Mouse (Mus musculus): ENCODE measurements around the gene Ube2j2. TPM values are rescaled to one million over a fixed set of nuclear protein-coding genes. Genes with fewer than 3 reads are reported as not detected.
A peak's percentile ranks its signal among the peaks of the same experiment; 100 is the strongest.

Ube2j2 gene
- polyA plus RNA-seq, 1 experiment from 2014 or later = 115 TPM

- Histone ChIP-seq H3K9ac (no peak overlapping the region), H3K36me3 (peaks cover 52% of the 10 kb centered on the region), H3K27me3 (no peaks in the 10 kb centered on the region), H3K4me3 (no peak overlapping the region), H3K27ac (replicated peaks) (no peak overlapping the region), H3K4me2 (no peak overlapping the region), H3K4me1 (replicated peaks) (no peaks in the 10 kb centered on the region), H3K9me3 (no peaks in the 10 kb centered on the region)
- ATAC-seq (ENCODE audit: low FRiP score, low read depth) = no peak
- WGBS = 84% methylated on average over 11 of the region's 11 CpGs
Measured at GRCm38 (mm10) chr4:155907003-155907402, 36.6 kb upstream of the Ube2j2 start.

- Histone ChIP-seq H3K9me3 (no peaks in the 10 kb centered on the region), H3K4me3 (no peak overlapping the region), H3K27me3 (no peaks in the 10 kb centered on the region), H3K27ac (replicated peaks) (no peak overlapping the region), H3K36me3 (peaks cover 39% of the 10 kb centered on the region), H3K4me1 (replicated peaks) (no peaks in the 10 kb centered on the region), H3K9ac (no peak overlapping the region), H3K4me2 (no peak overlapping the region)
- 80% methylated on average over 7 of the region's 7 CpGs for whole genome bisulfite sequencing
- ATAC-seq (ENCODE audit: low FRiP score, low read depth) = no peak
Measured at GRCm38 (mm10) chr4:155908281-155908680, 35.4 kb upstream of the Ube2j2 start.

DNA sequence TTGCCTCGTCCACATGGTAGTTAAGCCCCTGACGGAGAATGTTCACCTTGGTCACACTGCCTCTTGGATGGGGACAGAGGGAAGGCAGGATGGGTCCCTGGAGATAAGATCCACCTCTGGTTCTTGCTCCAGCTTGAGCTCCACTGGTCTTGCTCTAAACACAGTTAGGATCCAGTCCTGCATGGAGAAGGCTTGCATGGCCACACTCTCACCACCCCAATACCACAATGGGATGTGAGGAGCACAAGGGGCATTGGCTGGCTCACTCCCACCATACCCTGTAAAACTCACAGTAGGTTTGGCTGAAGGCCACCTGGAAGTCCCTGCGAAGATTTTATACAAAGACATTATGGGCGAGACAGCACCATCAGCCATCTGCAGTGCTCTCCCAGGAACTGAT, 34.9 kb upstream of the Ube2j2 start:
- H3K27ac ChIP-seq (replicated peaks) = no peak overlapping the region
- no peak overlapping the region for H3K9ac ChIP-seq
- peaks cover 34% of the 10 kb centered on the region for H3K36me3 ChIP-seq
- ATAC-seq (ENCODE audit: low FRiP score, low read depth) = no peak
- H3K4me2 ChIP-seq = no peak overlapping the region
- no peak overlapping the region for H3K4me3 ChIP-seq
- 94% methylated on average over 4 of the region's 4 CpGs for WGBS
- H3K4me1 ChIP-seq (replicated peaks) = no peaks in the 10 kb centered on the region
- no peaks in the 10 kb centered on the region for H3K27me3 ChIP-seq
- H3K9me3 ChIP-seq = no peaks in the 10 kb centered on the region

DNA sequence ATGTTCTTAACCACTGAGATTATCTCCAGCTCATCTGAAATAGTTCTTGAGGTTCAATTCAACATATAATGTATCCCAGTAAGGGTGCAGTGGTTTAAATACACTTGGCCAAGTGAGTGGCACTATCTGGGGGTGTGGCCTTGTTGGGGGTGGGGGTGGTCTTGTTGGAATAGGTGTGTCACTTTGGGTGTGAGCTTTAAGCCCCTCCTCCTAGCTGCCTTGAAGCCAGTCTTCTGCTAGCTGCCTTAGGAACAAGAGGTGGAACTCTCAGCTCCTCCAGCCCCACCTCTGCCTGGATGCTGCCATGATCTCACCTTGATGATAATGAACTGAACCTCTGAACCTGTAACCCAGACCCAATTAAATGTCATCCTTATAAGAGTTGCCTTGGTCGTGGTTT, 11.6 kb upstream of the Ube2j2 start:
- no peaks in the 10 kb centered on the region for H3K27me3 ChIP-seq
- H3K4me2 ChIP-seq = no peak overlapping the region
- H3K36me3 ChIP-seq = no peaks in the 10 kb centered on the region
- no peak overlapping the region for H3K9ac ChIP-seq
- ATAC-seq (ENCODE audit: low FRiP score, low read depth) = no peak
- 69% methylated on average over 1 of the region's 1 CpGs for WGBS
- H3K27ac ChIP-seq (replicated peaks) = no peak overlapping the region
- H3K4me1 ChIP-seq (replicated peaks) = no peaks in the 10 kb centered on the region
- H3K4me3 ChIP-seq = no peak overlapping the region
- H3K9me3 ChIP-seq = no peaks in the 10 kb centered on the region

GRCm38 (mm10) chr4:155943049-155943452, 580 bp upstream of the Ube2j2 start:
- H3K27ac ChIP-seq (replicated peaks) = peak overlapping the region; percentile 87
- peak; percentile 50; the same call in 1 of the 2 replicates for ATAC-seq (ENCODE audit: low FRiP score, low read depth)
- peaks cover 31% of the 10 kb centered on the region for H3K4me1 ChIP-seq (replicated peaks)
- H3K4me3 ChIP-seq = peak overlapping the region; percentile 76
- no peaks in the 10 kb centered on the region for H3K27me3 ChIP-seq
- WGBS = 1% methylated on average over 17 of the region's 17 CpGs
- H3K4me2 ChIP-seq = peak overlapping the region; percentile 83
- H3K9me3 ChIP-seq = no peaks in the 10 kb centered on the region
- peak overlapping the region; percentile 73 for H3K9ac ChIP-seq
- H3K36me3 ChIP-seq = 0 out of 2 replicates have a peak, but pooled peaks cover 10% of the 10 kb centered on the region

DNA sequence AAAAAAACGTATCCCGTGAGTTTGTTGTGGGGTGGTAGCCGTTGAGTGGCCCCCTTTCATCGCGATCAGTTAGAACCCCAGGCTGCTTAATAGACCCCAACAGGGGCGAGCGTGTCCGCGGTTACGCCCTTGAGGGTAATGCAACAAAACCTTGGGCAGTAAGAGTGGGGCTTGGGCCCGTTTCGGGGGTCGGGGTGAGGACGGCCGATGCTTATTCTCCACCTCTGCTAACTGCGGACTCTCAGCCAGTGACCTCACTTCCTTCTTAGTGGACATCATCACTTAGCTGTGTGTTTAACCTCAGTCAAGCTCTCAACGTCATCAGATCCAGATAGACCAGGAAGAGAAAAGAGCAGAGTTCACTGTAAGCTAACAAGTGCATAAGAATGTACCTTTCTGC, 640 bp downstream of the Ube2j2 start:
- peak overlapping the region; percentile 76 for H3K4me3 ChIP-seq
- peaks cover 12% of the 10 kb centered on the region for H3K36me3 ChIP-seq
- H3K27me3 ChIP-seq = no peaks in the 10 kb centered on the region
- peak overlapping the region; percentile 73 for H3K9ac ChIP-seq
- no peaks in the 10 kb centered on the region for H3K9me3 ChIP-seq
- H3K4me2 ChIP-seq = peak overlapping the region; percentile 83
- under 1% methylated on average over 17 of the region's 17 CpGs for WGBS
- H3K4me1 ChIP-seq (replicated peaks) = peaks cover 31% of the 10 kb centered on the region
- H3K27ac ChIP-seq (replicated peaks) = peak overlapping the region; percentile 87
- ATAC-seq (ENCODE audit: low FRiP score, low read depth) = no peak

- no peaks in the 10 kb centered on the region for H3K27me3 ChIP-seq
- peaks cover 39% of the 10 kb centered on the region for H3K36me3 ChIP-seq
- peaks cover 31% of the 10 kb centered on the region for H3K4me1 ChIP-seq (replicated peaks)
- ATAC-seq (ENCODE audit: low FRiP score, low read depth) = no peak
- no peak overlapping the region for H3K9ac ChIP-seq
- no peaks in the 10 kb centered on the region for H3K9me3 ChIP-seq
- H3K4me2 ChIP-seq = no peak overlapping the region
- H3K4me3 ChIP-seq = no peak overlapping the region
- no peak overlapping the region for H3K27ac ChIP-seq (replicated peaks)
Measured at GRCm38 (mm10) chr4:155947094-155947493, 3.5 kb downstream of the Ube2j2 start.

GRCm38 (mm10) chr4:155955491-155955890, 11.9 kb downstream of the Ube2j2 start:
- WGBS = 93% methylated on average over 6 of the region's 6 CpGs
- no peaks in the 10 kb centered on the region for H3K4me1 ChIP-seq (replicated peaks)
- ATAC-seq (ENCODE audit: low FRiP score, low read depth) = no peak
- H3K27ac ChIP-seq (replicated peaks) = no peak overlapping the region
- no peak overlapping the region for H3K4me3 ChIP-seq
- H3K36me3 ChIP-seq = peaks cover 67% of the 10 kb centered on the region
- no peaks in the 10 kb centered on the region for H3K27me3 ChIP-seq
- no peaks in the 10 kb centered on the region for H3K9me3 ChIP-seq
- H3K4me2 ChIP-seq = no peak overlapping the region
- H3K9ac ChIP-seq = no peak overlapping the region

DNA sequence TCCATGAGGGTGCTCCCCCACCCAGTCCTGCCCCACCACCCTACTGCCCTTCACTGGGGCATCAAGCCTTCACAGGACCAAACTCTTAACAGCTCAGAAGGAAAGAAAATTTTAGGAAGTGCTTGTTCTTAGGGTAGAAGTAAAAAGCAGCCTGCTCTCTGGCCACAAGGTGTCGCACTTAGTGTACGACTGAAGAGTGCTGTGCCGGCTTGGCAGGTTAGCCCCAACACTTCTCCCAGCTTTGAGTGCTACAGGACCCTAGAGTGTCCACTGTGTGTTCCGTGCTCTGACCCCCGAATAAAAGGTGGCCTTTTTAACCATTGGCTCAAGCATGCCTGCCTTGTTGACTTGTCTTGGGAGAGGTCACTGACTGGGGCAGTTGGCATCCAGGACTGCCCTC, 15.6 kb downstream of the Ube2j2 start:
- Histone ChIP-seq H3K27ac (replicated peaks) (no peak overlapping the region), H3K4me1 (replicated peaks) (peaks cover 11% of the 10 kb centered on the region), H3K9ac (no peak overlapping the region), H3K9me3 (no peaks in the 10 kb centered on the region), H3K4me3 (no peak overlapping the region), H3K4me2 (no peak overlapping the region), H3K27me3 (no peaks in the 10 kb centered on the region), H3K36me3 (peaks cover 45% of the 10 kb centered on the region)
- WGBS = 9% methylated on average over 5 of the region's 5 CpGs
- peak; percentile 60; the same call in 1 of the 2 replicates for ATAC-seq (ENCODE audit: low FRiP score, low read depth)

- peak; percentile 69 for ATAC-seq (ENCODE audit: low FRiP score, low read depth)
- peak within 1 kb of the TSS; percentile 68 for H3K4me2 ChIP-seq
- H3K9me3 ChIP-seq = no peaks in the 10 kb centered on the region
- peaks cover 34% of the 10 kb centered on the region for H3K36me3 ChIP-seq
- peak within 1 kb of the TSS; percentile 38 for H3K4me3 ChIP-seq
- 2% methylated on average over 30 of the region's 42 CpGs for WGBS
- H3K27ac ChIP-seq (replicated peaks) = 0 out of 2 replicates have a peak within 1 kb of the TSS, but pooled peaks have one; percentile 29
- H3K9ac ChIP-seq = peak within 1 kb of the TSS; percentile 52
- no peaks in the 10 kb centered on the region for H3K27me3 ChIP-seq
- H3K4me1 ChIP-seq (replicated peaks) = peaks cover 11% of the 10 kb centered on the region
Measured at GRCm38 (mm10) chr4:155962167-155962971, 18.7 kb downstream of the Ube2j2 start, which contains the start of gene C1qtnf12. Gene C1qtnf12, plus strand, starts transcription at chr4:155962318.

DNA sequence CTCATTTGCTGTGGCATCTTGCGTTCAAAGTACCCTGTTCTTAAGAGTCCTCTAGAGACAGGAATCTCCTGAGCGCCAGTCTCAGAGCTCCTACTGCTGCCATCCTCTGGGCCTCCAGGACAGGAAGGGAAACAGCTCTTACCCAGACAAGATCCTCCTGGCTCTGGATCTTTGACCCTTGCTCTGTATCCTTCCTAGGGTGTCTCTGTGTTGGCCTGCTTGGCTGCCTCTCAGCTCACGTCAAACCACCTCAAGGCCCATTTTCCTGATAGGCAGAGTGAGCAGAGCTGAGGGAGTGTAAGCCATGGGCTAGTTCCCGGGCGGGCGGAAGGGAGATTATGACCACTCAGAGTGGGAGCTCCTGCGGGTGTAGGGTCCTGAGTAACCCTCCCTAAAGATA, 19.5 kb downstream of the Ube2j2 start:
- no peaks in the 10 kb centered on the region for H3K27me3 ChIP-seq
- peaks cover 27% of the 10 kb centered on the region for H3K36me3 ChIP-seq
- no peak for ATAC-seq (ENCODE audit: low FRiP score, low read depth)
- H3K4me3 ChIP-seq = peak overlapping the region; percentile 38; the same call in 1 of the 2 replicates
- peak overlapping the region; percentile 68 for H3K4me2 ChIP-seq
- H3K9me3 ChIP-seq = no peaks in the 10 kb centered on the region
- H3K9ac ChIP-seq = no peak overlapping the region; the same call in 1 of the 2 replicates
- 64% methylated on average over 7 of the region's 7 CpGs for WGBS
- H3K27ac ChIP-seq (replicated peaks) = no peak overlapping the region
- peaks cover 11% of the 10 kb centered on the region for H3K4me1 ChIP-seq (replicated peaks)

GRCm38 (mm10) chr4:155964396-155964795, 20.8 kb downstream of the Ube2j2 start:
- no peak for ATAC-seq (ENCODE audit: low FRiP score, low read depth)
- H3K27ac ChIP-seq (replicated peaks) = no peak overlapping the region
- no peak overlapping the region for H3K4me3 ChIP-seq
- no peaks in the 10 kb centered on the region for H3K9me3 ChIP-seq
- H3K9ac ChIP-seq = no peak overlapping the region
- 96% methylated on average over 11 of the region's 11 CpGs for WGBS
- H3K4me2 ChIP-seq = no peak overlapping the region
- no peaks in the 10 kb centered on the region for H3K27me3 ChIP-seq
- peaks cover 21% of the 10 kb centered on the region for H3K36me3 ChIP-seq
- peaks cover 11% of the 10 kb centered on the region for H3K4me1 ChIP-seq (replicated peaks)

Measured in hindbrain, embryonic 15.5 days (tissue).